Mouse (Mus musculus) layer of hippocampus, postnatal 25 days (tissue): Measurements from ENCODE around the gene Ddx19a. TPM values are rescaled to one million over a fixed set of nuclear protein-coding genes. Genes with fewer than 3 reads are reported as not detected.
"Not testable (repeated sequence)": the region's sequence is repeated elsewhere in the genome, so short reads cannot be mapped to it uniquely, and the experiment has no call there.

Experiments used
- DNase-seq, 2 experiments: peaks; one replicate each; pipeline ENCODE4 v3.0.0; 2022; ENCODE audit warnings: mixed read lengths in 2 of 2, low spot score in 1 of 2; ENCODE audit errors: extremely low spot score in 1 of 2
- total RNA-seq, 2 experiments: library from RNA; stranded (reverse); gene quantifications; 2 replicates each; pipeline ENCODE4 v1.2.3; 2021

The Ddx19a gene
- total RNA-seq, result 10 to 100 TPM; 26.4 to 32.6 TPM

GRCm38 (mm10) chr8:110997547-110998531 is at the start of gene Ddx19a:
Gene Ddx19a, minus strand, starts transcription at chr8:110997800.
- DNase-seq, result peak; percentile 76 to 83

- DNase-seq, result no peak
Observed at GRCm38 (mm10) chr8:111044003-111044734, 46.6 kb upstream of the Ddx19a start.

GRCm38 (mm10) chr8:111042546-111042945 is 44.9 kb upstream of the Ddx19a start:
- no peak for DNase-seq

- no peak for DNase-seq
Observed at GRCm38 (mm10) chr8:111036591-111036990, 39.0 kb upstream of the Ddx19a start.

- peak in 1 of 2 experiments; percentile 24 for DNase-seq
Observed at GRCm38 (mm10) chr8:111034276-111034675, 36.7 kb upstream of the Ddx19a start.

- peak; percentile 87 to 88 for DNase-seq
Observed at GRCm38 (mm10) chr8:111033482-111034215, 36.0 kb upstream of the Ddx19a start.

GRCm38 (mm10) chr8:111032916-111033315 is 35.3 kb upstream of the Ddx19a start, which contains the start of gene Aars:
Gene Aars, plus strand, starts transcription at chr8:111033144.
- DNase-seq, result no peak

- no peak for DNase-seq
Observed at GRCm38 (mm10) chr8:111031572-111031971, 34.0 kb upstream of the Ddx19a start, which contains the start of gene Ddx19b. Gene Ddx19b, minus strand, starts transcription at chr8:111031751.

GRCm38 (mm10) chr8:111030045-111030444 is 32.4 kb upstream of the Ddx19a start:
- DNase-seq, result no peak

GRCm38 (mm10) chr8:111029589-111029988 is 32.0 kb upstream of the Ddx19a start:
- DNase-seq, result no peak

GRCm38 (mm10) chr8:111027391-111027937 is 29.9 kb upstream of the Ddx19a start:
- peak; percentile 80 to 87 for DNase-seq

- DNase-seq, result not testable (repeated sequence)
Observed at GRCm38 (mm10) chr8:111026609-111027008, 29.0 kb upstream of the Ddx19a start.

- DNase-seq, result not testable (repeated sequence)
Observed at GRCm38 (mm10) chr8:111010230-111010991, 12.8 kb upstream of the Ddx19a start.

- DNase-seq, result no peak
Observed at GRCm38 (mm10) chr8:110996641-110997430, 764 bp downstream of the Ddx19a start.

GRCm38 (mm10) chr8:110990017-110990416 is 7.6 kb downstream of the Ddx19a start:
- DNase-seq, result no peak

- no peak for DNase-seq
Observed at GRCm38 (mm10) chr8:110987805-110988744, 9.5 kb downstream of the Ddx19a start.

GRCm38 (mm10) chr8:110981304-110981703 is 16.3 kb downstream of the Ddx19a start:
- no peak for DNase-seq
